Mouse (Mus musculus) heart, postnatal 10 days (tissue): Measurements from ENCODE around the gene 1810013L24Rik. TPM values are rescaled to one million over a fixed set of nuclear protein-coding genes. Genes with fewer than 3 reads are reported as not detected.
"Not testable (repeated sequence)": the region's sequence is repeated elsewhere in the genome, so short reads cannot be mapped to it uniquely, and the experiment has no call there.

Experiments
- DNase-seq, 2 experiments: peaks; one replicate each; pipeline ENCODE4 v3.0.0; 2021
- intact Hi-C: fragments of 180-260 bp; cut with DNase I; formaldehyde crosslinking; loops from one replicate; pipeline ENCODE4 v1.15.1; 2025
- total RNA-seq, 2 experiments: library from RNA; stranded (reverse); gene quantifications; 2 replicates each; pipeline ENCODE4 v1.2.3; 2021

Gene 1810013L24Rik
- total RNA-seq, 2 experiments from 2014 or later, result 118 TPM

DNA sequence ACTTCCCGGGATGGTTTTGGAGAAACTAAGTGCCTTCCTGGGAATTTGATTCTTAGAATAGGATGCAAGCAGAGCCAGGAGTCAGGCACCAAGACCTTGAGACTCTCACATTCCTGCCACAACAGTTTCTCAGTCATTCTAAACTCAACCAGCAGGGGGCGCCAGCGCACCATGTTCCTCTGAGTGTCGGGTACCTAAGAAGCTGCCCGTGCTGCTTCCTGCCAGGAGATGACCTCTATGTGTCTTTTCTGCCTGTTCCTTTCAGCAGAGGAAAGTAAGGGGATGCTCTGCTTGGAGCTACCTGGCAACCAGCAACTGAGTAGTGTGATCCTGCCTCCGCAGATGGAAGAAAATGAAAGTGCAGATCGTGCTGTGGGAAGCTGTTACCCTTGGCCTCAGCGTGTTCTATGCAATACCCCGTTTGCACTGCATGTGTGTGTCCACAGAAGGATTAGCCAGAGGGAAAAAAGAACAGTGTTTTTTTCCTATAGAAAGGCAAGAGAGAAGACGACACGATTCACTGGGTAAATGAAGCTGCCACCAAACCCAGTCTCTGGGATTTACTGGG lies 53.9 kb downstream of the 1810013L24Rik start:
- peak; percentile 80 to 90 for DNase-seq
- intact Hi-C loops, result loop anchor here (1.0 kb wide), 2 partner anchors 126 to 1110 kb away; no protein-coding TSS in a partner anchor

GRCm38 (mm10) chr16:8894214-8894613 lies 64.3 kb downstream of the 1810013L24Rik start:
- intact Hi-C loops, result loop anchor here (1.0 kb wide), 1 partner anchor 21 kb away; no protein-coding TSS in a partner anchor
- not testable (repeated sequence) for DNase-seq

DNA sequence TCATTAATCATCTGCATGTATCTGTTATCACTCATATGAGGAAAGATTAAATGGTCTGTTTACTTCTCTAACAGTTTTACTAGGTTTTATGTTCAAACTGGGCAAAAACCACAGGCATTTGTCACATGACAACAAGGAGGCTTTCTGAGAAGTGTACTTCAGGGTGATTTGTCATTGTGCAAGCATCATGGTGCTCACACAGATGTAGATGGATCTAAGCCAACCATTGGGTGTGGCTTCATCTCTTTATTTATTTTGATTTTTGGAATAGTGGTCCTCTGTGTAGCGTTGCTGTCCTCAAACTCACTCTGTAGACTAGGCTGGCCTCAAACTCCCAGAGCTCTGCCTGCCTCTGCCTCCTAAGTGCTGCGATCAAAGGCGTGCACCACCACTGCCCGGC lies 65.4 kb downstream of the 1810013L24Rik start:
- no peak for DNase-seq
- intact Hi-C loops, result no loop called here

GRCm38 (mm10) chr16:8906115-8906514 lies 76.2 kb downstream of the 1810013L24Rik start:
- intact Hi-C loops, result not testable (repeated sequence)

More at GRCm38 (mm10) chr16:8906115-8906514, 76.2 kb downstream of the 1810013L24Rik start:
- DNase-seq, result not testable (repeated sequence)

Other genes with a start within 250 kb of the 1810013L24Rik start
- 10 to 100 TPM; 36.7 to 38.8 TPM for gene Pmm2, start 192.4 kb upstream of the 1810013L24Rik start, total RNA-seq
- gene Tmem186, start 192.4 kb upstream of the 1810013L24Rik start, total RNA-seq, result 10 to 100 TPM; 14.2 to 15.2 TPM
- 10 to 100 TPM; 37.9 to 40.1 TPM for gene Carhsp1, start 157.9 kb upstream of the 1810013L24Rik start, total RNA-seq
- gene Gm5767, start 149.3 kb upstream of the 1810013L24Rik start, total RNA-seq, result not detected
- 10 to 100 TPM; 73.7 to 79.0 TPM for gene Usp7, start 37.8 kb upstream of the 1810013L24Rik start, total RNA-seq